Mouse (Mus musculus) limb, embryonic 14.5 days (tissue): ENCODE measurements at regions not wholly inside any gene's neighbourhood (a gene's known extent, or its start where the extent isn't known, plus 50 kb on each side); places are given as distances from the start of the nearest gene placed in this dataset.

Experiments
- ATAC-seq: fragments of 200-750 bp; cut with Nextera tagmentation; 2 replicates; pipeline ENCODE4 v1.8.0; 2017; ENCODE audit warnings: low read depth, moderate number of reproducible peaks, moderate TSS enrichment; ENCODE audit not compliant: low FRiP score
- DNase-seq: peaks from one replicate; pipeline ENCODE4 v3.0.0-alpha.2; 2015; ENCODE audit warnings: low spot score
- H3K27ac ChIP-seq: fragments of 300-500 bp; sonication (generic); replicated peaks from 2 replicates; pipeline ENCODE4 v1.5.1; 2014; ENCODE audit warnings: low read depth, mild to moderate bottlenecking, low read length, moderate library complexity, mixed read lengths
- H3K27me3 ChIP-seq: fragments of 300-500 bp; sonication (generic); 2 replicates; pipeline ENCODE4 v1.6.1; 2014; ENCODE audit warnings: low read length, mixed read lengths; ENCODE audit not compliant: control insufficient read depth, insufficient read depth
- H3K36me3 ChIP-seq: fragments of 300-500 bp; sonication (generic); 2 replicates; pipeline ENCODE4 v1.6.1; 2014; ENCODE audit warnings: mild to moderate bottlenecking, low read length, moderate library complexity, mixed read lengths; ENCODE audit not compliant: control insufficient read depth, insufficient read depth
- H3K4me1 ChIP-seq: fragments of 300-500 bp; sonication (generic); 2 replicates; pipeline ENCODE4 v1.6.1; 2014; ENCODE audit warnings: antibody characterized with exemption, low read length, mixed read lengths; ENCODE audit not compliant: control insufficient read depth, insufficient read depth
- H3K4me2 ChIP-seq: fragments of 300-500 bp; sonication (generic); replicated peaks from 2 replicates; pipeline ENCODE4 v1.6.1; 2014; ENCODE audit warnings: low read depth, mild to moderate bottlenecking, low read length, moderate library complexity; ENCODE audit not compliant: severe bottlenecking
- H3K4me3 ChIP-seq: fragments of 300-500 bp; sonication (generic); replicated peaks from 2 replicates; pipeline ENCODE4 v1.5.1; 2014; ENCODE audit warnings: low read length
- H3K9ac ChIP-seq: fragments of 300-500 bp; sonication (generic); 2 replicates; pipeline ENCODE4 v1.6.1; 2014; ENCODE audit warnings: mild to moderate bottlenecking, low read depth, low read length, moderate library complexity; ENCODE audit not compliant: severe bottlenecking
- H3K9me3 ChIP-seq: fragments of 300-500 bp; sonication (generic); 2 replicates; pipeline ENCODE4 v1.6.1; 2016; ENCODE audit warnings: low read length; ENCODE audit not compliant: control insufficient read depth
- POLR2A ChIP-seq: fragments of 200-500 bp; IDR thresholded peaks from 2 replicates; pipeline ENCODE4 v1.8.0; 2012; ENCODE audit warnings: inconsistent platforms, mild to moderate bottlenecking, moderate library complexity, borderline replicate concordance; ENCODE audit not compliant: insufficient read depth, insufficient read length; ENCODE audit errors: extremely low read depth
- WGBS: fragments of 180-500 bp; shearing (Covaris S2); extraction: QIAGEN DNeasy Blood & Tissue Kit; methylation state at CpG from one replicate; pipeline ENCODE4 v1.1.7; 2014; 5-methylcytosine and 5-hydroxymethylcytosine counted together

- Histone ChIP-seq H3K9ac (no peak overlapping the region), H3K27me3 (no peaks in the 10 kb centered on the region), H3K4me1 (no peaks in the 10 kb centered on the region), H3K9me3 (no peaks in the 10 kb centered on the region), H3K36me3 (no peaks in the 10 kb centered on the region), H3K4me3 (no peak overlapping the region), H3K4me2 (no peak overlapping the region), H3K27ac (no peak overlapping the region)
- 100% methylated on average over 1 of the region's 1 CpGs for WGBS
- no peak for DNase-seq
- no peak for ATAC-seq
- no peak for TF ChIP-seq POLR2A
These were observed 595.0 kb upstream of the Apob start for GRCm38 (mm10) chr12:7382455-7382854.

GRCm38 (mm10) chr12:7403800-7404199 lies 573.6 kb upstream of the Apob start:
- Histone ChIP-seq H3K36me3 (no peaks in the 10 kb centered on the region), H3K4me1 (no peaks in the 10 kb centered on the region), H3K9me3 (no peaks in the 10 kb centered on the region), H3K27ac (no peak overlapping the region), H3K27me3 (no peaks in the 10 kb centered on the region), H3K4me3 (no peak overlapping the region), H3K4me2 (no peak overlapping the region), H3K9ac (no peak overlapping the region)
- DNase-seq (no peak), ATAC-seq (no peak)
- 88% methylated on average over 4 of the region's 4 CpGs for WGBS
- no peak for TF ChIP-seq POLR2A

- Histone ChIP-seq H3K27me3 (no peaks in the 10 kb centered on the region), H3K27ac (no peak overlapping the region), H3K9me3 (no peaks in the 10 kb centered on the region), H3K36me3 (no peaks in the 10 kb centered on the region), H3K4me3 (no peak overlapping the region), H3K9ac (no peak overlapping the region), H3K4me1 (no peaks in the 10 kb centered on the region), H3K4me2 (no peak overlapping the region)
- no peak for ATAC-seq
- TF ChIP-seq POLR2A, result no peak
- no peak for DNase-seq
- 93% methylated on average over 4 of the region's 4 CpGs for WGBS
These were observed 565.6 kb upstream of the Apob start for GRCm38 (mm10) chr12:7411810-7412209.

DNA sequence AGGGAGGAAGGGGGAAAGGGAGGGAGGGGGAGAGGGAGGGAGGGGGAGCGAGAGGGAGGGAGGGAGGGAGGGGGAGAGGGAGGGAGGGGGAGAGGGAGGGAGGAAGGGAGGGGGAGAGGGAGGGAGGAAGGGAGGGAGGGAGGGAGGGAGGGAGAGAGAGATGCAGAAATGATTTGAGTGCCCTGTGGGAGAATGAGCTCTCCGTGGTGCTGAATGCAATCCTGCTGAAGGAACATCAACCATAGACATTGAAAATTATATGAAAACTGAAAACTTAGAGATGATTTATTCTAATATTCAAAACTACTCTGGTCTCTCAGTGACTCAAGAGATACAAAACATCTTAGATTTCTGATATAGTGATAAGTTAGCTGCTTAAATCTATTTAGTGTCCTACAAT lies 557.2 kb upstream of the Apob start:
- Histone ChIP-seq H3K27ac (no peak overlapping the region), H3K4me1 (no peaks in the 10 kb centered on the region), H3K9me3 (no peaks in the 10 kb centered on the region), H3K4me2 (no peak overlapping the region), H3K36me3 (no peaks in the 10 kb centered on the region), H3K4me3 (no peak overlapping the region), H3K9ac (no peak overlapping the region), H3K27me3 (no peaks in the 10 kb centered on the region)
- no peak for ATAC-seq
- no peak for TF ChIP-seq POLR2A
- 29% methylated on average over 1 of the region's 2 CpGs for WGBS
- DNase-seq, result peak; percentile 64

DNA sequence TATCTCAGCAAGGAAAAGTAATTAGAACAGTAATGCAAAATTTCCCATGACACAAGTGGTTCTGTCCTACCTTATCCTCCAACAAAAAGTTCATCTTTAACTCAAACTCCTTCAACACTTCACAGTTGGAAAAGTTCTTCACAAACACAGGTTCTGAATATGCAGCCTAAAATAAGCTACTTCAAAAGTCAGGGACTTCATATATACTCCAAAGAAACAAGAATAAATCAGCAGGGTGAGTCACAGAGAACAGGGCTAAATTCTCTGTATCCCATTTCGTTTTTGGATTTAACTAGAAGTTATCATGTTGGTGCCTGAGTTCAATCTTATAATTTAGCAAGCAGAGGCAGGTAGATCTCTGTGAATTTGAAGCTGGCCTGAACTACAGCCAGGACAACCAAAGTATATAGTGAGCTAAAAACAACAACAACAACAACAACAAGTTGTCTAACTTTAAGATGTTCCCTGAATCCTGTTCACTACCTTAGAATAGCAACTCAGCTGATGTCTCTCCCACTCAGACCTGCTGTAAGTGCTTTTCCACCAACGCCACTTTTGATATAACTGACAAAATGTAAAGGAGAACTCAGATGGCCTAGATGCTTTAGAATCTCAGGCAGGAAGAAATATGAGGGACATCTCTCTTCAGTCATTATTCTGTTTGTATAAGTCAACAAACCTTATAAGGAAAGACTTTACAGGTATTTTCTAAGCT lies 555.5 kb upstream of the Apob start:
- Histone ChIP-seq H3K4me3 (no peak overlapping the region), H3K9ac (no peak overlapping the region), H3K27ac (no peak overlapping the region), H3K4me1 (no peaks in the 10 kb centered on the region), H3K9me3 (no peaks in the 10 kb centered on the region), H3K36me3 (no peaks in the 10 kb centered on the region), H3K27me3 (no peaks in the 10 kb centered on the region), H3K4me2 (no peak overlapping the region)
- DNase-seq (no peak), ATAC-seq (no peak)
- TF ChIP-seq POLR2A, result no peak
- WGBS, result 59% methylated on average over 2 of the region's 2 CpGs

GRCm38 (mm10) chr12:7430981-7431380 lies 546.5 kb upstream of the Apob start:
- Histone ChIP-seq H3K4me2 (no peak overlapping the region), H3K36me3 (no peaks in the 10 kb centered on the region), H3K27me3 (no peaks in the 10 kb centered on the region), H3K27ac (no peak overlapping the region), H3K9me3 (no peaks in the 10 kb centered on the region), H3K4me1 (no peaks in the 10 kb centered on the region), H3K9ac (no peak overlapping the region), H3K4me3 (no peak overlapping the region)
- TF ChIP-seq POLR2A, result no peak
- 77% methylated on average over 4 of the region's 4 CpGs for WGBS
- ATAC-seq (no peak), DNase-seq (no peak)
